Mouse (Mus musculus) thymus, adult 2 months (tissue): ENCODE measurements around the gene Erbb4. TPM values are rescaled to one million over a fixed set of nuclear protein-coding genes. Genes with fewer than 3 reads are reported as not detected.

ENCODE experiments used
- DNase-seq: peaks from one replicate; pipeline ENCODE4 v3.0.0; 2021
- H3K27ac ChIP-seq: fragments of 200-500 bp; 2 replicates; pipeline ENCODE4 v1.5.1; 2012; ENCODE audit warnings: low read length, control low read depth; ENCODE audit not compliant: control insufficient read depth, insufficient read depth
- H3K27me3 ChIP-seq: fragments of 200-500 bp; 2 replicates; pipeline ENCODE4 v1.6.1; 2012; ENCODE audit warnings: mild to moderate bottlenecking, low read length, moderate library complexity, mixed read lengths; ENCODE audit not compliant: control insufficient read depth, insufficient read depth
- H3K36me3 ChIP-seq: fragments of 200-500 bp; 2 replicates; pipeline ENCODE4 v1.6.1; 2012; ENCODE audit warnings: mild to moderate bottlenecking, low read length, moderate library complexity; ENCODE audit not compliant: control insufficient read depth, insufficient read depth
- H3K4me1 ChIP-seq: fragments of 200-500 bp; replicated peaks from 2 replicates; pipeline ENCODE4 v1.6.1; 2012; ENCODE audit warnings: low read length; ENCODE audit not compliant: control insufficient read depth, insufficient read depth
- H3K4me3 ChIP-seq: fragments of 200-500 bp; 2 replicates; pipeline ENCODE4 v1.5.1; 2012; ENCODE audit warnings: mild to moderate bottlenecking, low read length, control low read depth, moderate library complexity; ENCODE audit not compliant: control insufficient read depth, insufficient read depth
- CTCF ChIP-seq: fragments of 200-500 bp; IDR thresholded peaks from 2 replicates; pipeline ENCODE4 v1.5.1; 2012; ENCODE audit warnings: mild to moderate bottlenecking, control low read depth, low read length, moderate library complexity, borderline replicate concordance; ENCODE audit not compliant: control insufficient read depth, poor library complexity, insufficient read depth; ENCODE audit errors: extremely low read depth
- POLR2A ChIP-seq: fragments of 200-500 bp; IDR thresholded peaks from 2 replicates; pipeline ENCODE4 v1.6.1; 2012; ENCODE audit warnings: mild to moderate bottlenecking, low read length, control low read depth, moderate library complexity; ENCODE audit not compliant: control insufficient read depth, poor library complexity, insufficient read depth; ENCODE audit errors: extremely low read depth
- WGBS: fragments of 180-500 bp; shearing (Covaris S2); methylation state at CpG from one replicate; pipeline ENCODE4 v1.1.7; 2018; 5-methylcytosine and 5-hydroxymethylcytosine counted together
- polyA plus RNA-seq: library from polyadenylated mRNA; depleted of rRNA; stranded (reverse); fragments of >200 nt; gene quantifications from 2 replicates; pipeline ENCODE4 v1.2.3, GENCODE M21; 2012

Gene Erbb4
- polyA plus RNA-seq, 1 experiment, result 0.09 TPM

DNA sequence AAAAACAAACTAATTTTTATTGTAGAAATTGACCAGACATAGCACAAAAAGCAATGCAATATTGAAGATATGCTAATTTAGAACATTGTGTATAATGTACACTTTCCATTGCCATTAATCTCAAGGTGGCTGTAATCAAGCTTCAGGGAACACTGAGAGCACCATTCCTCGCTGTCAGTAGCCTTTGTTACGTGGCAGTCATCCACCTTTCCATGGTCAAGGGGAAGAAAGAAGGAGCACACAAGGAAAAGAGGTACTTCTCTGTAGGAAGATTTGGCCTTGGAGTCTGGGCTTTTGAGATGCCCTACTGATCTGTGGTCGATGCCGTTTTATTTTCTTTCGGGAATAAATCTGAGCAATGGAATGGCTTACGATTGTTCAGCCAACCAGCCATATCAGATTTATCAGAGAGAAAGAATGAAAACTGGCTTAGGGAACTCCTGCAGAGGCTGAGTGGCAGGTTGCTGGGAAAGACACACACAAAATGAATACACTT lies 4.6 kb downstream of the Erbb4 start:
- Histone ChIP-seq H3K27me3 (no peaks in the 10 kb centered on the region; the same call in 1 of the 2 replicates), H3K36me3 (no peaks in the 10 kb centered on the region), H3K4me1 (no peaks in the 10 kb centered on the region), H3K27ac (no peak overlapping the region), H3K4me3 (no peak overlapping the region)
- TF ChIP-seq CTCF (no peak), POLR2A (no peak)
- 87% methylated on average over 6 of the region's 6 CpGs for WGBS
- no peak for DNase-seq

DNA sequence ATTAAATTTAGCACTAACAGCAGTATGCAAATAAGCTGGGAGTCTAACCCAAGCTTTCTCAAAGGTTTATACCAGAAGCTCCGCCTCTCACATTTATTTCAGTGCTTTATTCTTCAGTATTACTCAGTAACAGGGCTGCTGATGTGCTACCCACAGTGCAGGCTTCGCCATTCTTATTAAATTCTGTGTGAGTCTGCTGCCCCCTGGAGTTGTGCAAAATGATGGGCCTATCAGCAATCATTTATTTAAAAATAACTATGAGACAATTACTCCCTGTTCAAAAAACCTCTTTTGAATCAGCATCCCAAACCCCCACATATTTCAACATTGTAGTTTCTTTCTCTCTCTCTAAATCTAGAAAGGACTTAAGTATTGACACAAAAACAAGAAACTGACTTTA lies 6.2 kb downstream of the Erbb4 start:
- 86% methylated on average over 2 of the region's 2 CpGs for WGBS
- H3K27me3 ChIP-seq, result no peaks in the 10 kb centered on the region; the same call in 1 of the 2 replicates
- no peaks in the 10 kb centered on the region for H3K4me1 ChIP-seq
- H3K27ac ChIP-seq, result no peak overlapping the region
- no peak for DNase-seq
- no peak overlapping the region for H3K4me3 ChIP-seq
- TF ChIP-seq POLR2A (no peak), CTCF (no peak)
- H3K36me3 ChIP-seq, result no peaks in the 10 kb centered on the region

DNA sequence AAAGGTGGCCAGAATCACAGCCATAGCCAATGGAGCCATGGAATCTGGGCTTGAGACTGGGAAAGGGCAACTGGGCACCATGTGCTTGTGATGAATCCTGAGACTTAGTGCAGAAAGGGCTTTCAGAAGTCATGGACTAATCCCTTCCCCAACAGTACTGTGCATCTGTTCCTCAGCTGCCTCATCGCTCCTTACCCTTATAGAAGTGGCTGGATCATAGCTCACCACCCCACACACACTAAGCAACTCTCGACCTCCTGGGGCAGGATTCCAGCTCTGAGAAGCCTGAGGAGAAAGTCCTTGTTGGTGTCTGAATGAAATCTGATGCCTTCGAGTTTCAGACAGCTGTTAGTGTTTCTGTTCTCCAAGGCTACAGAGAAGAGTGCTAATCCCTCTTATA lies 14.8 kb downstream of the Erbb4 start:
- Histone ChIP-seq H3K27ac (no peak overlapping the region), H3K27me3 (no peaks in the 10 kb centered on the region), H3K4me1 (no peaks in the 10 kb centered on the region), H3K4me3 (no peak overlapping the region), H3K36me3 (no peaks in the 10 kb centered on the region)
- TF ChIP-seq POLR2A, result no peak
- TF ChIP-seq CTCF, result no peak
- WGBS, result 59% methylated on average over 3 of the region's 3 CpGs
- no peak for DNase-seq

DNA sequence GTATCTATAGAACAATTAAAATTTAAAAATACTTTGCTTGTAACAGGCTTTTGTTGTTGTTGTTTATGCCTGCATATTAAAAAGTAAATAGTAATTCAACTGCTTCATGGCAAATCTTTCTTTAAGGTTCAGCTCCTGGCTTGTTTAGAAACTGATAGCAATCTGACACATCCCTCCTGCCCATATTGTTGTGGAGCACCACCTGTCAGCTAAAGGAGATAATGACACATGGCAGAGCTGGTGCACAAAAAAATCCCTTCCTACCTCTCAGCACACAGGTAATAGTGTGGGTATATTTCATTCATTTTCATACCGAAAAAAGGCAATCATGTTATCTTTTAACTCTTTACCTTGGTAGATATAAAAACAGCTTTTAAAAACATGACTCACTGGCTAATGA lies 18.5 kb downstream of the Erbb4 start:
- TF ChIP-seq CTCF (no peak), POLR2A (no peak)
- Histone ChIP-seq H3K4me3 (no peak overlapping the region), H3K4me1 (no peaks in the 10 kb centered on the region), H3K27me3 (no peaks in the 10 kb centered on the region), H3K36me3 (no peaks in the 10 kb centered on the region), H3K27ac (no peak overlapping the region)
- WGBS, result 98% methylated on average over 1 of the region's 1 CpGs
- DNase-seq, result no peak

DNA sequence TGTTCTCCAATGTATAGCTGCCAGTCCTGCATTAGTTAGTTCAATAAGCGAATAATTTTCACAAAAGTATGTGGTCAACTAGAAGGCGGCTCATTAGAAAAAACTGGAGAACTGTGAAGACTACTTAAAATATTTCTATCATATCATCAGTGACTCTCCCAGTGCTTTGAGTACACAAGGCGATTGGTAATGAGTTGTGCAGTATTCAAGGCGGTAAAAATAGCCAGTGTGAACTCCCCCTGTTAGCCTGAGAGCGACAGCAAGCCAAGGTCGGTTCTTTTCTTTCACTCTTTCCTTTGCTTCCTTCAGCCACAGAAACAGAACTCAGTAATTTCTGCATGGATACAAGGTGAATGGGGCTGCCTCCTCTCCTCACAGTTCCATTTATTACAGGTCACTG lies 22.1 kb downstream of the Erbb4 start:
- Histone ChIP-seq H3K36me3 (no peaks in the 10 kb centered on the region), H3K4me3 (no peak overlapping the region), H3K4me1 (no peaks in the 10 kb centered on the region), H3K27me3 (no peaks in the 10 kb centered on the region), H3K27ac (no peak overlapping the region)
- 81% methylated on average over 6 of the region's 6 CpGs for WGBS
- no peak for TF ChIP-seq CTCF
- TF ChIP-seq POLR2A, result no peak
- DNase-seq, result no peak

DNA sequence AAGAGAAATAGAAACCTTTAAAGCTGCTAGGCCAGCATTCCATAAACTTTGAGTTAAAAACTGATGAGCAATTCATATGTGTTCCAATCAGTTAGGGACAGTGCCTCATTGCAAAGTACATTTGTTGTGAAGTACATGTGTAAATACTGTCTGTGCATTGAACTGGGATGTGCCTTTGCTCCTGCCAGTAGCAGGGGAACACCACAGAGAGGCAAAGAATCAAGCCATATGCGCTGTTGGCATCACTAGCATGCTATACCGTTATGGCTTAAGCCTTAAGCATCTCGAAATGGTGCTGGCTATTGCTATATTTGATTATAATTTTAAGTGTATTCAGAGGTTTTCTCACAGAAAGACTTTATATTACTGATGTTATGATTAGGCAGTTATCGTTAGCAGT lies 58.9 kb downstream of the Erbb4 start:
- 88% methylated on average over 4 of the region's 4 CpGs for WGBS
- H3K27me3 ChIP-seq, result no peaks in the 10 kb centered on the region
- H3K4me3 ChIP-seq, result no peak overlapping the region
- H3K4me1 ChIP-seq, result no peaks in the 10 kb centered on the region
- no peak overlapping the region for H3K27ac ChIP-seq
- no peak for DNase-seq
- TF ChIP-seq CTCF, result no peak
- TF ChIP-seq POLR2A, result no peak
- H3K36me3 ChIP-seq, result no peaks in the 10 kb centered on the region

DNA sequence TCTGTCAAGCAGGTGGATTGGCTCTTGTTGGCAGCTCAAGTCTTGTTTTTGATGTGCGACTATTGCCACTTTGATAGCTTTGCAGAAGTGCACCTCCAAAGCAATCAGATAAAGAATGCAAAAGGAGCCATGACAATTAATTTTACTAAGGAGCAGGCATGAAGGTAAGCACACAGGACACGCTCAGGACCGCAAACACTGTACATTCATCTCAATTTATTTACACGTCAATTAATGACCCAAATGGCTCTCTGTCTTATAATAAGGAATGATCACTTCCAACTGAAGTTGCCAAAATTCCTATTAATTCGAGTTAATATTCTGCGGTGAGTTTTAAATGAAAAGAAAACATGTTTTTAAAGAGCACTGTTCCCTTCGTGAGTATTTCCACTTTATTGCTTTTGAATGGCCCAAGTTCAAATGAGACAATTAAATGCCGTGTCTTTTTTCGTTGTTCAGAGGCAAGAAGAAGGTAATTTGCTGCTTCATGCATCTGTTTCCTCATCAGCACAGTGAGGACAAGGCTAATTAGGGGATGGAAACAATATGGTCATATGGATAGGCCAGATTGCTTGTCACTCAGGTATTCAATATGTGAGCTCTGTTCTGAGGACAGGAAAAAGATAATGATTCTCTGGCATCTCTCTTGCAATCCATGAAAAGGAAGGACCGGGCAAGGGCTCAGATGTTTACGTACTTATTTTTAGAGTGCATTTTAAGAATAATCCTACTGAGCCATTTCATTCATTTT lies 61.5 kb downstream of the Erbb4 start:
- H3K36me3 ChIP-seq, result no peaks in the 10 kb centered on the region
- H3K4me3 ChIP-seq, result no peak overlapping the region
- TF ChIP-seq CTCF, result no peak
- TF ChIP-seq POLR2A, result no peak
- H3K27me3 ChIP-seq, result no peaks in the 10 kb centered on the region
- no peak for DNase-seq
- no peak overlapping the region for H3K27ac ChIP-seq
- 91% methylated on average over 11 of the region's 11 CpGs for WGBS
- H3K4me1 ChIP-seq, result no peaks in the 10 kb centered on the region
